Mouse (Mus musculus) forebrain, embryonic 10.5 days (tissue): ENCODE results near the gene Tmem132c. TPM values are rescaled to one million over a fixed set of nuclear protein-coding genes. Genes with fewer than 3 reads are reported as not detected.

Experiments used
- DNase-seq: peaks from one replicate; pipeline ENCODE4 v3.0.0-alpha.2; 2017; ENCODE audit warnings: low spot score; ENCODE audit errors: extremely low spot score
- H3K27ac ChIP-seq: fragments of 300-500 bp; sonication (generic); 2 replicates; pipeline ENCODE4 v1.5.1; 2016; ENCODE audit warnings: mild to moderate bottlenecking
- H3K27me3 ChIP-seq: fragments of 300-500 bp; sonication (generic); 2 replicates; pipeline ENCODE4 v1.6.1; 2016; ENCODE audit warnings: mild to moderate bottlenecking; ENCODE audit not compliant: poor library complexity, severe bottlenecking
- H3K36me3 ChIP-seq: fragments of 300-500 bp; sonication (generic); replicated peaks from 2 replicates; pipeline ENCODE4 v1.6.1; 2016; ENCODE audit warnings: mild to moderate bottlenecking, moderate library complexity
- H3K4me1 ChIP-seq: fragments of 300-500 bp; sonication (generic); 2 replicates; pipeline ENCODE4 v1.6.1; 2016
- H3K4me3 ChIP-seq: fragments of 300-500 bp; sonication (generic); 2 replicates; pipeline ENCODE4 v1.5.1; 2016; ENCODE audit warnings: mild to moderate bottlenecking, moderate library complexity
- H3K9me3 ChIP-seq: fragments of 300-500 bp; sonication (generic); 2 replicates; pipeline ENCODE4 v1.6.1; 2016; ENCODE audit warnings: mild to moderate bottlenecking, moderate library complexity
- WGBS: fragments of 180-500 bp; shearing (Covaris S2); methylation state at CpG from one replicate; pipeline ENCODE4 v1.1.7; 2016; 5-methylcytosine and 5-hydroxymethylcytosine counted together
- polyA plus RNA-seq: library from polyadenylated mRNA; unstranded; fragments of >200 nt; fragmentation: Nextera tagmentation; extraction: Ambion mirVana; gene quantifications from 2 replicates; pipeline ENCODE4 v1.2.1, GENCODE M21; 2016

Gene Tmem132c
- polyA plus RNA-seq, 1 experiment from 2014 or later: 27.9 TPM

DNA sequence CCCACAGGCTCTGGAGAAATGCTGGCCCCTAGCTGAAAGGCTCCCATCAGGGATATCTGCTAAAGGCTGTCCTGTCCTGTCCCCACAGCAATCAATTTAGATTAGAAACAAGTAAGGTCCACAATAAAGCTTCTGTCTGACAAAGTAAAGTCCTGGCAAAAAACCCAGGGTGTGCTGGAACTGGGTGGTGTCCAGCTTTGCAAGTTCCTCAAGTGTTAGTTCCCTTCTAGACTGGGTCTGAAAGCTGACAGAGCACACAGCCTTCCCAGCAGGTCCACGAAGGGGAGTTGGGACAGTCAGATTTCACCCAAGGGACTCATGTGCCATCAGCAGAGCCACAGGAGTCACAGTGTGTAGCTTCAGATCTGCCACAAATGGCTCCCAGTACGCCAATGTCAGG, 365.9 kb downstream of the Tmem132c start:
- Histone ChIP-seq H3K9me3 (no peaks in the 10 kb centered on the region), H3K36me3 (peaks cover 62% of the 10 kb centered on the region), H3K27me3 (no peaks in the 10 kb centered on the region), H3K4me3 (no peak overlapping the region), H3K27ac (no peak overlapping the region), H3K4me1 (0 out of 2 replicates have a peak, but pooled peaks cover 9% of the 10 kb centered on the region)
- DNase-seq: no peak
- WGBS: 85% methylated on average over 2 of the region's 2 CpGs

DNA sequence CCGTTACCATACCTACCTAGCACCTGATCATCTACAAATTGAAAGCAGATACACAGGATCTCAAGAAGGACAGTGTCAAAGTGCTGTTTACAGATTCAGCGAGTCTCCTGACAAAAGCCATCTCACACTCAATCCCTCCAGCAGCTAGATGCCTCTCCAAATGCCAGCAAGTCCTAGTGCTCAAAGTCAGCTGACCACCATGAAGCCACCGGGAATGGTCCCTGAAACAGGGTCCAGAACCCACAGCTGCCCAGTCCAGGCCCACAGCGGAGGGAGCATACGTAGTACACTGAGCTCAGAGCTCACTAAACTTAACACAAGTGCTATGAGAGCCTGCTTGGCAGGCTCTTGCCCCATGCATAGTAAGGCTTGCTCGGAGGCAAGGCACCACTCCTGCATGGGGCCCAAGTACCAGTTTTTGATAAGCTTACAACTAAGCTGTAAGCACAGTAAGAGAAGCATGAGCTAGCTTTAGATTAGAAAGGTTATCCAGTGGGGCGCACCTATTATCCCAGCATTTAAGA, 367.6 kb downstream of the Tmem132c start:
- Histone ChIP-seq H3K4me3 (no peak overlapping the region), H3K27me3 (no peaks in the 10 kb centered on the region), H3K4me1 (0 out of 2 replicates have a peak, but pooled peaks cover 13% of the 10 kb centered on the region), H3K9me3 (no peaks in the 10 kb centered on the region), H3K27ac (no peak overlapping the region), H3K36me3 (peaks cover 51% of the 10 kb centered on the region)
- WGBS: 91% methylated on average over 7 of the region's 7 CpGs
- DNase-seq: no peak

DNA sequence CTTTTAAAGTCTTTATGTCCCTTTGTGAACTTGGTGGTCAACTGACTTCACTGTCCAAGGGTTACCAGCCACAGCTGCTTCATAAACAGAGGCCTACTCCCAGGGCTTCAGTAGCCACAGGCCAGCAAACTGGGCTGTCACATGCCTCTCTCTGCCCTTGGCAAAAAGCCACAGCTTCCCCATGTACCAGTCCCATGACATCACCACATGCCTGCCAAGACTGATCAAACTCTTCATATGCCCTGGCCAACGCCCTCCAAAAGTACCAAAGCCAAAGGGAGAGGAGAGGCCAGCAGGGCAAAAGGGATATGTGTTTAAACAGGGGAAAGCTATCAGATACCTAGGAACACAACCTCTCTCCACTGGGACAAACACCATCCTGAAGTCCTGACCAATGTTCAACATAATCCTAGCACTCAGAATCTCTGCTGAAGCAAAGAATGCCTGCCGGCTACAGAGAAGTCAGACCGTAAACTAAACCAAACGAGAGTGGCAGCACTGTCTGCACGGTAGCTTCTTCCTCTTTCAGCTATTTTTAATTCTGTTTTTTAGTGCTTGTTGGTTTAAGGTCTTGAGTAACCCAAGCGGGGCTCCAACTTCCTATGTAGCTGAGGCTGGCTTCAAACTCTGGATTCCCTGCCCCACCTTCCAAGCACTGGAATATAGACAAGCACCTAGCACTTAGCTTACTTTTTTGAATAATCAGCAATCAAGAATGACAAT, 369.3 kb downstream of the Tmem132c start:
- Histone ChIP-seq H3K27ac (no peak overlapping the region), H3K27me3 (no peaks in the 10 kb centered on the region), H3K9me3 (no peaks in the 10 kb centered on the region), H3K4me1 (peaks cover 28% of the 10 kb centered on the region), H3K4me3 (no peak overlapping the region), H3K36me3 (peaks cover 40% of the 10 kb centered on the region)
- DNase-seq: no peak
- WGBS: 90% methylated on average over 6 of the region's 6 CpGs

DNA sequence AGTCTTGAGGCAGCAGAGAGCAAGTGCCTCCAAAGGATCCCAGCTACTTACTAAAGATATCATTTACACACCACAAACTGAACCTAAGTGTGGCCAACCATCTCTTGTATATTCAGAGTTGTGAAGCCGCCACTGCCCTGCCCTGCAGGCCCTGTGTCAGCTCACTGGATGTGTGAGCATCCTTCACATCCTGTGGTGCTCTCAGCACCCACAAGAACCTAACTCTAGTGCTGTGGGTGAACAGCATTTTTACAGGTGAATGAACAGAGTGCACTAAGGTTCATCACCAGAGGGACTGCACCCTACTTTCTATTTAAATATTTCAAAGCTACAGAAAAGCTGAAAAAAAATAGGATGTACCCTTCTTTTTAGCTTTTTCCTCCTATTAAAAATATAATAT, 370.3 kb downstream of the Tmem132c start:
- no peak for DNase-seq
- no peak overlapping the region for H3K4me3 ChIP-seq
- 83% methylated on average over 1 of the region's 1 CpGs for WGBS

DNA sequence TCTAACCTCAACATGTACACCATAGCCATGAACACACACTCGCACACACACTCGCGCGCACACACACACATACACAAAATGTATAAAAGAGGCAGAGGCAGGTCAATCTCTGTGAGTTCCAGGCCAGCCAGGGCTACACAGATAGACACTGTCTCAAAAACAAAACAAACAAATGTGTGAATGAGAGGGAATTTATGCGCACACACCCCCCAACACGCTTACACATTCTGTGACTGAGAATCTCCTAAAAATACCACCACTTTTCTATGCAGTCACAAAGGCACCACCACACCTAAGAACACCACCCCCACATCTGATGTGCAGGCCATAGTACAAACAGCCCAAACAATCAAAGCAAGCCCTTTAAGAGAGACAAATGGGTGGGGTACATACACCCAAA, 370.8 kb downstream of the Tmem132c start:
- Histone ChIP-seq H3K4me3 (no peak overlapping the region), H3K4me1 (peaks cover 33% of the 10 kb centered on the region), H3K9me3 (no peaks in the 10 kb centered on the region), H3K27ac (no peak overlapping the region), H3K27me3 (no peaks in the 10 kb centered on the region), H3K36me3 (peaks cover 26% of the 10 kb centered on the region)
- no peak for DNase-seq
- 96% methylated on average over 6 of the region's 6 CpGs for whole genome bisulfite sequencing

More for the DNA sequence above, 370.3 kb downstream of the Tmem132c start:
- H3K36me3 ChIP-seq: peaks cover 31% of the 10 kb centered on the region
- peaks cover 33% of the 10 kb centered on the region for H3K4me1 ChIP-seq
- no peaks in the 10 kb centered on the region for H3K9me3 ChIP-seq
- H3K27me3 ChIP-seq: no peaks in the 10 kb centered on the region
- H3K27ac ChIP-seq: no peak overlapping the region
